Mouse (Mus musculus): Measurements from ENCODE around the gene Gm5936.
"Not testable (repeated sequence)": the region's sequence is repeated elsewhere in the genome, so short reads cannot be mapped to it uniquely, and the experiment has no call there.

The Gm5936 gene

DNA sequence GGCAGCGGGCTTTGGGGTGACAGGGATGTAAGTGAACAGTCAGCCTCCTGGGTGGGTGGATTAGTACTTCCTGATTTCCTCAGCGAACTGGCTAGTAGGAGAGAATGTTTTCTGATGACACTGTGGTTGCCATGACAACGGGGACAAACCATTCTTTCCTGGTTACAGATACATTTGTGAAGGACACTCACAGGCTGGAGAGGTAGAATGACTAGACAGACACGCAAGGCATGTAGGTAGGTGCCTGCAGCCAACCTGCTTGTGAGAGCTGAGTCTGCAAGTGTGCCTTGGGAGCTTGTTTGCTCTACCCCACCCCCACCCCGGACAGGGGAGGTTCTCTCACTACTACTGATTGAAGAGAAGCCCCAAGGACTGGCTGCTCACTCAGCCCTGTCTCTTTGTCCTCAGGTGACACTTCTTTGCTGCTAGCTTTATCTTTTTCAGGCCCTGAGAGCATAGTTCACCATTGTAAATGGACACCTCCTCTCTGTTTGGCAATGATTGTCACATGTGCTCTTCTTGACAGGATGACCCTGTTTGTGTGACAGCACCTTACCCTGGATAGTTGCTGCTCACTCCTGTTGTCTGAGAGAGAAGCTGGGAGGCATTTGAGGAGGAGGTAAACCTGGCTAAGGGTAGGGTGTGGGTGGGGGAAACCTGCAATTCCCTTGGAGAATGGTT lies at the start of gene Gm5936:
TSS of gene Gm5936 (plus strand) at position 355 of the 681 bp plus-strand sequence.
- peak; percentile 2 for DNase-seq (ENCODE audit: low read depth, low spot score)

- not testable (repeated sequence) for DNase-seq (ENCODE audit: low read depth, low spot score)
These were observed 19.1 kb downstream of the Gm5936 start for GRCm38 (mm10) chrX:74856104-74856503.

- not testable (repeated sequence) for DNase-seq (ENCODE audit: low read depth, low spot score)
These were observed 43.1 kb downstream of the Gm5936 start for GRCm38 (mm10) chrX:74880123-74880522.

All from CD4-positive, CD25-positive, alpha-beta regulatory T cell, adult 2 months (primary cell).